Mouse (Mus musculus): ENCODE data around the gene Nup107.

- TF ChIP-seq CTCF (IDR thresholded peaks at IDR 0.05; ENCODE audit: insufficient read depth, low read length), result no peak
- TF ChIP-seq POLR2A (IDR thresholded peaks at IDR 0.05; ENCODE audit: borderline replicate concordance, extremely low read depth, low read depth, low read length), result no peak
Measured at GRCm38 (mm10) chr10:117743182-117743581, 49.3 kb downstream of the Nup107 start.

All from lung, adult 2 months (tissue).